Mouse (Mus musculus): Measurements from ENCODE around the gene Mast3. TPM values are rescaled to one million over a fixed set of nuclear protein-coding genes. Genes with fewer than 3 reads are reported as not detected.

The Mast3 gene
- total RNA-seq, 2 experiments from 2014 or later, result 317 to 334 TPM

DNA sequence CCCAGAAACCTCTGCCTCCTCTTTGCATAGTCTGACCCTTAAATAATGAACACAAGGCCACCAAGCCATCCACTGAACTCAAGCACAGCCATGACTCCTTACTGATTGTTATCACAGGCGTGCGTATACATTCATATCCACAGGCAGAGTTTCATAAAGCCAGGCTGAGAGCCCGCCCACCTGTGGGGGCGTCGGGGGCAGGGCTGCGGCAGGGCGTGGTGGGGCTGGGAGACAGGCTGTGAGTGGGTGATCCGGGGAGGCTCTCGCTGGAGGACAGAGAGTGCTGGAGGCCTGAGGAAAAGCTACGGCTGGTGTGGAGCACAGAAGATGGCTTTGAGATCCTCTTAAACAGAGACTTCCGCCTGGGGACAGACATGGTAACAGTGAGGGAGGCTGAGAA lies 24.8 kb downstream of the Mast3 start:
- DNase-seq (ENCODE audit: low spot score in 2 of 2), result no peak

DNA sequence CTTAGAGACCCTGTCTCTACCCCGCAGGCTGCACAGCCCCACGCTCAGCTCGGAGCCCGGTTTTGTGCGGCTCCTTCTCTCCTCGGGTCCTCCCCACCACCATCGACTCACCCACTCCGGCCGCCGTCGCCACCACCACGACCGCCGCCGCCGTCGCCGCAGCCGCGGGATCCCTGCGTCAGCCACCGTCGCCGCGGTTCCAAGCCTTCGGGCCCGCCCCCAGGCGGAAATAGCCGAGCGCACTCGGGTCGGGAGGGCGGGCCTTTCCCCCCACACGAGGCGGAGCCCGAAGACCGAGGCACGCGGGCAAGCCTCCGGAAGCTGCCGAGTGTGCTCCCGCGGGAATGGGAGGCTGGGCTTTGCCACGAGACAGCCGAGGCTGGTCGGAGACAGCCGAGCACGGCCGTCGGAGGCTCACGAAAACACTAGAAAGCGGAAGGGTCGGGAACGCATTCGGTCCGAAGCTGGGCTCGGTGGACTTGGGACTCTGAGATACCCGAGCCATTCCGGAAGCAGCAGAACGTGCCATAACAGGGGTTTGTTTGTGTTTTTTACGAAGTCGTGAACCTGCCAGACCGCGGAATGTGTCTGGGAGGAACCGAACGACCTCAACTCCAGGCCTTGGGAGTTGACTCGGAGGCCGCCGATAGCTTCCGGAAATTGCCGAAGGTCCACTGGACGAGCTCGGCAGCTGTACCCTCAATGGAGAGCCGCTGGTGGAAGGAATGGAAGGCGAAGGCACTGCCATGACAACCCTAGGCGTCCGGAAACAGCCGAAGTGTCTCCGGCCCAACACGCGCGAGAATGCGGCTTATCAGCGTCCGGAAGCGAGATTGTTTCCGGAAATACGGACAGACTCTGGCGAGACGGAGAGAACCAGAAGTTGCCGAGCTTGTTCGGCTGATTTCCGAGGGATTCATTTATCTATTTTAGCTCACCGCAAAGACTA lies 28.1 kb downstream of the Mast3 start, which contains the start of gene Pik3r2:
Gene Pik3r2, minus strand, starts transcription at position 218 of the 949 bp plus-strand sequence.
- peak; percentile 98 to 99 for DNase-seq (ENCODE audit: low spot score in 2 of 2)

DNA sequence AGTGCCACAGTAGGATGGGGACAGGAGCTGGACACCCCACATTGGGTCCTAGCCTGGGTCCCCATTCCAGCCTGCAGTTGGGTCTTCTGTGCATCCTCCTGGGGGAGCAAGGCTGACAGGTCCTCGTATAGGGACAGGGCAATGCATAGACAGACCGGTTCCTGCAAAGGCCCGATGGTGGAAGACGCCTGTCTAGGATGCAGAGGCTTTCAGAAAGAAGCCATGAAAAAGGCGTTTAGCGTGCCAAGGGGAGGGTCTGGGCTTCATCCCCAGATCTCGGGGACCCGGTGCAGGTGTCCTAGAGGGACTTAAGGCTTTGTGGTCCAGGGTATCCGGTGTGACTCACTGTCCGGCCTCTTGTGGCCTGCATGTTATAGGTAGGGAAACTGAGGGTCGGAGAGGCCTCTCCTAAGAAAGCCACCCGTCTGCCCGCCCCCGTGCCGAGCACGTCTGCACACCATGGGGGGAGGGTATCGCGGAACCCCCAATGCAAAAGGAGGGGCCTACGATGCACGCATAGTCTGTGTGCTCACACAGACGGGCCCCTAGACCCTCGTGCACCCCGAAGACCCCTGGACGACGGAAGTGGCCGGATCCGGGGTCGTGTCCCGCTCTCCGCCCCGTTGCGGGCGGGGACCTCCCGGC lies 28.9 kb downstream of the Mast3 start:
- no peak for DNase-seq (ENCODE audit: low spot score in 2 of 2)

DNA sequence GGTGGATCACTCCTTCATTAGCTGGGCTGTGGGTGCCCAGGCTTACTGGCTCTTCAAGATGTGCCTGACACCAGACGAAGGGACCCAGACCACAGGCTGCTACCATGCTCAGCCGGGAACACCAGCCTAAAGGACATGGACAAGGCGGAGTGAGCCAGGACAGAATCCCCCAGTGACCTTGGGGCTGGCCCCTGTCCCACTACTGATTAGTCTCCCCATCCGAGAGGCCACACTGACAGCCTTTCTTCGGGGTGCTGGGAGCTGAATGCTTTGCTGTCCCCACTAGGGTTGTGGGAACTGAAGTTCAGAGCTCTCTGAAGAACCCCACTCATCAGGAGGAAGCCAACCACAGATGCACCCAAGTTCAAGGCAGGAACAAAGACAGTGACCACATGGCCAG lies 29.6 kb downstream of the Mast3 start:
- no peak for DNase-seq (ENCODE audit: low spot score in 2 of 2)

DNA sequence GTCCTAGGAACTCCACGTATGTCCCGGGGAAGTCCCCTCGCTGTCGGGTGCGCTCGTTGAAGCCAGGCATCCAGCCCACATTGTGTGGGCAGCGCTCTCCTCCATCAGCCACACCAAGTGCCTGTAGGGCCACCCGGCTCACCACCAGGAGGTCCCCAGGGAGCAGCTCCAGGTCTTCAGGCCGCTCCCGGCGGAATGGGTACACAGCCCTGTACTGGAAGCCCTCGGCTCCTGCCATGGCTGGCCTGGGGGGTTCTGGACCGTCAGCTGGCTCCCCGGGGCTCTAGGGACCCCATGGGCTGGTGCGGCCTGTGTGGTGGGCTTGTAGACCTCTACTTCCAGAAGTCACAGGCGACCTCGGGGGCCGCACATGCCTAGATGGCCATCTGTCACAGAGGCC lies 30.1 kb downstream of the Mast3 start:
- DNase-seq (ENCODE audit: low spot score in 2 of 2), result no peak

DNA sequence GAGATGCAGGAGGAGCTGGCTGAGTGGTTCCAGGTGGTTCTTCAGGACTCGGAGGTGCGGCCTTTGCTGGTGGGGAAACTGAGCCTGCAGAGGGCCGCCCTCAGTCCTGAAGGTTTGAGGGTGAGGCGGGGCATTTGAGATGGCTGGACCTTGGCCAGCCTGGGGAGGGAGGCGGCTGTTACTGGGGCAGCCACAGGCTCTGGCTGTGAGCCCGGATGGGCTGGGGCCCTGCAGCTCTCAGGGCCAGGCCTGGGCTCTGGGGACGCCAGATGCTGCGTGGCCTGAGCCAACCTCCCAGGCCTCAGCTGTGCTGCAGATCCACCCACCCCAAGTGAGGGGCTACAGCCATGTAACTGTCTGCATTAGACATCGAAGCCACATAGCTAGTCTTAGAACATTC lies 31.0 kb downstream of the Mast3 start:
- peak; percentile 38 to 63 for DNase-seq (ENCODE audit: low spot score in 2 of 2)

DNA sequence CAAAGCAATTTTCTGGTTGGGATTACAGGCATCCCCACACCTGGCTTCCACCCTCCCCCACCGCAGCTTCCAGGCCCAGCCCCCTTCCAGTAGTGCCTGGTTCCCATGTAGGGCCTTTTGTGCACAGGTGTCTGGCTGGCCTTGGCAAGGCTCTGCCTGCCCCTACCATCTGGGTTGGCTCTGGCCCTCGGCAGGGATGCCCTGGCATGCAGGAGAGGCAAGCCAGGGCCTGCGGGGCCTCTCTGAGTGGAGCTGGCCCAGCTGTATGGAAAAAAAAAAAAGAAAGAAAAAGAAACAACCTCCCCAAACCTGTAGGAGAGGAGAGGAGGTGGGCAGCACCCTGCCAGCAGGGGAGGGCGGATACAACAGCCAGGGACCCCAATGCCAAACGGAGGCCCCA lies 31.4 kb downstream of the Mast3 start:
- no peak for DNase-seq (ENCODE audit: low spot score in 2 of 2)

DNA sequence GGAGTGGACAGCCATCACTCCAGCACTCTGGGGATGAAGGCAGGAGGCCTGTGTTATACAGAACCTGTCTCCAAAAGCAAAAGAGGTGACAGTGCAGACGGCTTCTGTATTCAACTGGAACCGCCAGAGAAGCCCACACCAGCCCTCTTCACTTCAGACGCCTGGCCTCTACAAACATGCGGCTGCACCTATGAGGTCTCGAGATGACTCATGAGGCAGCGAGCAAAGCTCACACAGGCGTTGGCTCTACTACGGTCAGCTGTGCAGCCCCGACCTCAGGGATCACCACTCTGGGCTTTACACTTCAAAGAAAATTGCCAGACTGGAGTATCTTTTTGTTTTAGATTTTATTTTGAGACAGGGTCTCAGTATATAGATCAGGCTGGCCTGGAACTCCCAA lies 32.0 kb downstream of the Mast3 start:
- no peak for DNase-seq (ENCODE audit: low spot score in 2 of 2)

DNA sequence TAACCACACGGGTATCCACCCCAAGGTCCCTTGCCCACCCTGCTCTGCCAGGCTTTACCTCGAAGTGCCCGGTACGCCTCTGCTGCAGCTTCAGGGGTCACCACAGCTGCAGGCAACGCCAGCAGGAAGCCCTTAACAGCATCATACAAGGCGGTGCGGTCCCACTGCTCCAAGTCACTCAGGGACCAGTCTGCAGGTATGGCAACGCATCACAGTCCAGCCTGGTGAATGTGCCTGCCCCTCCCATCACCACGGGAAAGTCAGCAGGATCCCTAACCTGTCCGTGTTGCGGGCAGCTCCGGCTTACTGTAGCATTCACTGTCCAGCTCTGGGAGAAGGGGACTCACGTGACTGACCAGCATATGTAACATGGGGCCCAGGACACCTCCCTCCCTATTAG lies 32.8 kb downstream of the Mast3 start:
- DNase-seq (ENCODE audit: low spot score in 2 of 2), result no peak

DNA sequence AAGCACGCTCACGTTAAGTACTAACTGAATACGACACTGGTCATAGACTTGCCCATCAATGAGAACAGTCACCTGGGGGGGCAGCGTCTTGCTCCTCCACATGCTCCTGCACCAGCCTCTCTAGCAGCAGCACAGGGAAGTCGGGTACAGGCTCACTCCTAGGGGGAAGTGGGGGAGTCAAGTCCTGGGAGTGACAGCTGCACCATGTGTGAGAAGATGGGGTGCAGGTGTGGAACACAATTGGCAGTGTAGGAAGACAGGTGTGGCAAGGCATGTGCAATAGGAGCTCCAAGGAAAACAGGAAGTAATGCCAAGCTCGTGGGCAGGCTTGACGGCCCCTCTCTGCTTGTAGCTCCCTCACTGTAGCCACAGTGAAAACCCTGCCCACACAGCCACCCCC lies 33.6 kb downstream of the Mast3 start:
- DNase-seq (ENCODE audit: low spot score in 2 of 2), result no peak

DNA sequence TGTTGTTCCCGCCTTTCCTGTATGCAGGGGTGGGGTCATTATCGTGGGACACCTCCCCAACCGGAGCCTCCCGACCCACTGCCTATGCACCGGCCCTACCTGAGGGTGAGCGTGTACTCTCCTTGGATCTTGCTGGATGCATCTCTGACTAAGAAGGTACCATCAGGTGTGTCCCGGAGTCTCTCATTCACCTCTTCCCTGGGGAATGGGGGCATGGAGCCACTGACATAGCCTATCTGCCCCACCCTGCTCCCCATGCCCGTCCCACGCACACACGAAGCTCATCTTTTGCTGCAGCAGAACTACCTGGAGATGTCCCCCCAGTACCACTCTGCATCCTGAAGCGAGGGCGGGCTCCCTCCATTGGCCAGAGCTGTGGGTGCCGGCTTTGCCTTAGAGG lies 34.1 kb downstream of the Mast3 start:
- DNase-seq (ENCODE audit: low spot score in 2 of 2), result no peak

DNA sequence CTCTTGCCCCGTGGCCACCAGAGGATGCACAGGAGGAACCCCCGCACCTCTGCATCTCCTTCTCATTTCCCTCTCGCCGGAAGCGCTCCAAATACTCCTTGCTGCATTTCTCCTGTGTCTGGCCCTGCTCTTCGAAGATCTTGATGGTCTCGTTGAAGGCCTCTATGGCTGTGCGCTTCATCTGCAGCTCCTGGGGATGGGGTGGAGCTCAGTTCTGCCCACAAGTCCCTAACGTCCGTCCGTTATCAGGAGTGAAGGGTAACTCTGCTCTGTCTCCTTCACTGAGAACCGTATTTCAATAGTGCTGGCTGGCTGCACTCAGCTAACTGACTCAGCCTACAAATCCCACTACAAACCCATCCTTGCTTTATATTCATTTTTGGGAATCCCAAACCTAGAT lies 35.0 kb downstream of the Mast3 start:
- DNase-seq (ENCODE audit: low spot score in 2 of 2), result no peak

DNA sequence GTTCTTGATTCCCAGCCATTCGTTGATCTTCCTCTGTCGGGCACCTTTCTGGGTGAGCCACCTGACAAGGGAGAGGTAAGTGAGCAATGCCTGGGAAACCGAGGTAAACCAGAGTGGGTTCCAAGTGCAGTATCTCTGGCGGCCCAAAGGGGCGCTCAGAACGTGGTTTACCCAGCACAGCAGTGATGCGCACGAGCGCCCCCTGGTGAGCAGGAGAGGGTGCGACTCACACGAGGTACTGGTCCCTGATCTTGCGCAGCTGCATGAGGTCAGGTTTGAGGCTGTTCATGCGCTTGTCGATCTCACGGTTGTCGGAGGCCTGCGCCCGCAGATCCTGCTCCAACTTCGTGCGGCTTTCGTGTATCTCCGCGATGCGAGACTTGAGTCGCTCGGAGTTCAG lies 35.5 kb downstream of the Mast3 start:
- DNase-seq (ENCODE audit: low spot score in 2 of 2), result peak; percentile 97 to 99

DNA sequence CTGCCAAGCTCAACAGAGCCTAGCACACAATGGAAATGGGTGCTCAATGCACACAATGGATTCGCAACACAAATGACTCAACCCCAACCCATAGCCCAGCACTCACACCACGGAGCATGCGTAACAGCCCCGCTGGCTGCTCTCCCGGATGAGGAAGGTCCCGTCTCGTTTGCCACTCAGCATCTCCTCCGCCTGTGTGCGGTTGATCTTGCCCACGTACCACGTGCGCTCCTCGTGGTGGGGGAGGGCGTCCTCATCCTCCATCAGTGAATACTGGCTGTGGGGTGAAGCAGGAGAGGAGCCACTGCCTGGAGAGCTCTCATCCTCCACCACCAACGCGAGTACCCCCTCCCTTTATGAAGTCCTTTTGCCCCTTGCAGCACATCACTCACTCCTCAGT lies 35.9 kb downstream of the Mast3 start:
- DNase-seq (ENCODE audit: low spot score in 2 of 2), result no peak

DNA sequence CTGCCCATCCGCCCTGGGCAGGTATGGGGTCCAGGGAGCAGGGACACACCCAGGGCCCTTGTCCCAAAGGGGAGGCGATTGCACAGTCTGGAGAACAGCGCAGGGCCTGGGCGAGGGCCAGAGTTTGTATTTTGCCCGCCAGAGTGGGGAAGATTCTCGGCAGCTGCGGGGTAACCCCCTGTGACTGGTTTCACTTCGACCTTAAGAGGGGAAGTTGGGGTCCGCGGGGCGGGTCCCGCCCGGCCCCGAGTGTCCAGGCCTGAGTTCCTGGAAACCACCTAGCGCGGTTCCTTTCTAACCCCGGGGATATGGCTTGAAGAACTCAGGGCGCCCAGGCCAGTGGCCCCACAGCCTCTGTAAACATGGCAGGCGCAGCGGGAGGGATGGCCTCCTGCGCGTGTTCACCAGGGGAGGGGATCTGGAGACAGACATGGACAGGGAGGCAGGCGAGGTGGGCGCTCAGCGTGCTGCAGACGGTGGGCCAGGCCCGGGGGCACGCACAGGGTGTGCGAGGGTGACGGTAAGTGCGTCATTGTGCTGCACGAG lies 36.5 kb downstream of the Mast3 start:
- DNase-seq (ENCODE audit: low spot score in 2 of 2), result no peak

DNA sequence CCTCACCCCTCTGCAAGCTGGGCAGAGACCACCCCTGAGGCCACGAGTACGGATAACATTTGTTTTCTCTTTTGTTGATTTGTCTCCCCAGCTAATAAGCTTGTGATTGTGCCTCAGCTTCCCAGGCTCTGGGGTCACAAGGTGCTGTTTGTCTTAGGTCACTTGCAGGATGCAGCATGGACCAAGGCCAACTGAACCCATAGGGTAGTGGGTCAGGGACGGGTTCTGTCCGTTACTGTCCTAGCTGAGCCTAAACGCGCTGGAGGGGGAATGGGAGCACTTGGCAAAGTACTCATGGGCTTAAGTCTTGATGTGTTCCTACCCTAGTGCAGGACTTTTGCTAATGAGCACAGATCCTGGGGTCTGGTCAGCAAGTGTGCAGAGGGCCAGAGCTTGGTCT lies 37.4 kb downstream of the Mast3 start:
- DNase-seq (ENCODE audit: low spot score in 2 of 2), result no peak

DNA sequence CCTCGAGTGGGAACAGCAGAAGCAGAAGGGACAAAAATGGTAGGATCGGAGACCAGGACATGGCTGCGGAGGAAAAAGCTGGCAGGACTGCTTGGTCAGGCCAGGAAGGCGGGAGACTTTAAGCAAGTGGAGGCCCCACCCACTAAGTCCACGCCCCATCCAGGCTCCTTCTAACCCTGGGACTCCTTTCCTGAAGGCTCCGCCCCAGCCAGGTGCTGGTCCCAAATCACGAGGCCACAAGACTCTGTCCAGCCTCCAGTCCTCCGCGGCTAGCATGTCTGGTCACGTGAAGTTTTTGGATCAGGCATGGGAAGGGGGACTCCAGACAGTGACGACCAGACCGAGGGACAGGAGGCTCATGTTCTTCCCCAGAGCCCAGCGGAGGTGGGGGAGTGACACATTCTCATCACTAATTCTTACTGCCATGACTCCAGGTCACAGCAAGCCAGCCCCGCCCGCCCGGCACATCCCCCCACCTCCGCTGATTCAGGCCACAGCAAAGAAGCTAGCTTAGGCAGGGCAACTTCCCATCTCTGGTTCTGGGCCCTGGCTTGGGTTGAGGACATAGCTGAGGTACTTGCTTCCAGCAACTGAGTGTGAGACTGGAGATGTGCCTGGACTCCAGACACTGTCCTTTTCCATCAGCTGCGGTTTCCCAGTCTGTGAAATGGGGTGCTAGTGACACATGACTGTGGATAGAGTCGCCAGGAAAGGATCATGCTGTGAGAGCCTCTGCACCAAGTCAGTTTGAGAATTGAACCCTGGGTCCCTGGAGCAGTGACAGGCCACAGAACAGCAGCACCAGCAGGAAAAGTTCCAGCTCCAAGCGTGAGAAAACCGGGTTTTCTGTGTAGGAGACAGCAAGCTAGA lies 38.0 kb downstream of the Mast3 start:
- no peak for DNase-seq (ENCODE audit: low spot score in 2 of 2)

DNA sequence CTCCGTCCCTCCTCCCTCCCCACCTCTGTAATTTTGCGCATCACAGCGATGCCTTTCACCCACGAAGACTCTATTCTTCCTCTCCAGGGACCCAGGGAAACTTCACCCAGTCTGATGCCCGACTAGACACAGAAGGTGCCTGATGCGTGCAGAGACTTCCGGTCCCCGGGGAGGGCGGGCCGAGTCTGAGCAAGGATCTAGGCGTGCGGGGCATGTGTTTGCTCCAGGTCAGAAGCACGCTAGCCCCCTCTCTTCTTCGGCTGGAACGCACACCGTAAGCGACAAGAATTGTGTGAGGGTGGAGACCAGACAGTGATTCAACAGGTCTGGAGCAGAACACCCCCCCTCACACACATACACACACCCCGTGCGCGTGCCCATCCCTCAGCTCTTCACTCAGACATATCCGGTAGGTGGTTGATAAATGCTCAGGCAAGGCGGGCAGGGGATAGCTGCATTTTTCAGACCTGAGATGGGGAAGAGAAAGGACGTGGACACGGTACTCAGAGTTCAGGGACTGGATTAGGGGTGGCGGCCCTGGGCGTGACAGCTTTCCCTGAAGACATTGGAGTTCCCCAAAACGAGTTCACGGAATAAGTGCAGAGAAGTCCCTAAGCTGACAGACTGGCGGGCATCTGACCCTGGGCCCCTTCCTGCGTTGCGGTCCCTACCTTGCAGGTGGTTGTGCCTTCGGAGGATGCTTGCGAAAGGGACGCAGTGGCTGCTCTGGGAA lies 38.9 kb downstream of the Mast3 start:
- DNase-seq (ENCODE audit: low spot score in 2 of 2), result no peak

DNA sequence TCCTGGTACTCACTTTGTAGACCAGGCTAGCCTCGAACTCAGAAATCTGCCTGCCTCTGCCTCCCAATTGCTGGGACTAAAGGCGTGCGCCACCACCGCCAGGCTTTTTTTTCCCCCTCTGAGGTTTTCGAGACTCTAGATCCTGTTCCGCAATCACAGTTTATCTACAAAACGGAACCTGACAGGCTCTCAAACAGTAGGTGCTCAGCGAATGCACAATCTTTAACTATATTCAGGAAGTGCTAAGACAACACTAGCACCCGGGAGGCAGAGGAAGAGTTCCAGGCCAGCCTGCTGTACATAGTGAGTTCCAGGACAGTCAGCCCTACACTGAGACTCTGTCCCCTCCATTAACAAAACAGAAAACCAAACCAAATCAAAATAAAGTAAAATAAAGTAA lies 39.5 kb downstream of the Mast3 start:
- DNase-seq (ENCODE audit: low spot score in 2 of 2), result no peak

DNA sequence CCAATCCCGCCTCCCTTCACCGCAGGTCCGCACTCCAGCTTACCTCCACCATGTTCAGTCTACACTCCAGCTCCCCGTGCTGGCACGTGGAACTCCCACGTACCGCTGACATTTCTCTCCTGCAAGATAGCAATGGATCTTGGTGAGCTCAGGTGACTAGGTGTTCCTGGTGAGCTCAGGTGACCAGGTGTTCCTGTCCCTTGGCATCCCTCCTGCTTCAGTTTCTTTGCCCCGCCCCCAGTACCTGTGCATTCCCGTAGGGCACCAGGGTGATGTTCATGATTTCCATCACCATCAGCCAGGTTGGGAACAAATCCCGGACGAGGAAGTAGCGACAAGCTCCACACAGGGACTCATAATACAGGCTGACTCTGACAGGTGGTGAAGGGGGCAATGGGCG lies 40.2 kb downstream of the Mast3 start:
- no peak for DNase-seq (ENCODE audit: low spot score in 2 of 2)

DNA sequence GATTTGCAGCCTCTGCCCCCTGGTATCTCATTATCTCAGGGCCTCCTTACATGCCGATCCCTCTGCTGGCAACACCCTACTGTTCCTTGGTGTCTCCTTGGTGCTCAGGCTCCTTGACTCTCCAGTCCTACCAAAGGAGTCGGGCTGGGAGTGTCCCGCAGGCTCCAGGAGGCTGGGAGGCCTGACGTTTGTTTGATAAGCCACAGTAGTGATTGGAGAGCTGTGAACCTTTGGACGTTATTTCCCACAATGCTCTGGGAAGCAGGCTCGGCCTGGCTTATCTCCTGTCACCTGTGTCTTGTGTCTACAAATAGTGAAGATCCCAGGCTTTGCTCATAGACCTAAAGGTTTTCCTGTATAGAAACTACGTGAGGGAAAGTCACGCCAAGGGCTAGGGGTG lies 40.8 kb downstream of the Mast3 start:
- DNase-seq (ENCODE audit: low spot score in 2 of 2), result no peak
